Mouse (Mus musculus) c-Kit-positive CD71-positive TER-119-negative erythroid progenitor cells, embryonic 14.5 days (primary cell): ENCODE measurements around the gene Glg1.
"Not testable (repeated sequence)": the region's sequence is repeated elsewhere in the genome, so short reads cannot be mapped to it uniquely, and the experiment has no call there.

Experiments used
- DNase-seq: peaks from one replicate; pipeline ENCODE4 v3.0.0-alpha.2; 2013; ENCODE audit warnings: low read depth

The Glg1 gene

GRCm38 (mm10) chr8:111258631-111259407 lies at the start of gene Glg1:
TSS of gene Glg1 (minus strand) at chr8:111259216.
- DNase-seq, result peak; percentile 85

GRCm38 (mm10) chr8:111305031-111305730 lies 46.2 kb upstream of the Glg1 start:
- no peak for DNase-seq

DNA sequence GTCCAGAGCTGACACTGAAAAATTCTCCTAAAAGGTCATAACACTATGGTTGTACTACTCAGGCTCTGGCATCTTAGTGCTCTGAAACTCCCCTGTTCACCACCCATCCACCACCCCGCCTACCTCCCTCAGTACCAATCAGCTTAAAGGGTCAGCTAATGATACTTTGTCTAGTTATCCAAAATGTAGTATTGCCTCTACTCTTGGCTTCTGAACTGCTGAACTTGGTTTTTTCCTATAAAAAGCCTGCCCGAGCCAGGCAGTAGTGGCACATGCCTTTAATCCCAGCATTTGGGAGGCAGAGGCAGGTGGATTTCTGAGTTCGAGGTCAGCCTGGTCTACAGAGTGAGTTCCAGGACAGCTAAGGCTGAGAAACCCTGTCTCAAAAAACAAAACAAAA lies 45.3 kb upstream of the Glg1 start:
- DNase-seq, result no peak

- not testable (repeated sequence) for DNase-seq
These were observed 44.2 kb upstream of the Glg1 start for GRCm38 (mm10) chr8:111303076-111303803.

GRCm38 (mm10) chr8:111300597-111301546 lies 41.9 kb upstream of the Glg1 start:
- peak; percentile 19 for DNase-seq

DNA sequence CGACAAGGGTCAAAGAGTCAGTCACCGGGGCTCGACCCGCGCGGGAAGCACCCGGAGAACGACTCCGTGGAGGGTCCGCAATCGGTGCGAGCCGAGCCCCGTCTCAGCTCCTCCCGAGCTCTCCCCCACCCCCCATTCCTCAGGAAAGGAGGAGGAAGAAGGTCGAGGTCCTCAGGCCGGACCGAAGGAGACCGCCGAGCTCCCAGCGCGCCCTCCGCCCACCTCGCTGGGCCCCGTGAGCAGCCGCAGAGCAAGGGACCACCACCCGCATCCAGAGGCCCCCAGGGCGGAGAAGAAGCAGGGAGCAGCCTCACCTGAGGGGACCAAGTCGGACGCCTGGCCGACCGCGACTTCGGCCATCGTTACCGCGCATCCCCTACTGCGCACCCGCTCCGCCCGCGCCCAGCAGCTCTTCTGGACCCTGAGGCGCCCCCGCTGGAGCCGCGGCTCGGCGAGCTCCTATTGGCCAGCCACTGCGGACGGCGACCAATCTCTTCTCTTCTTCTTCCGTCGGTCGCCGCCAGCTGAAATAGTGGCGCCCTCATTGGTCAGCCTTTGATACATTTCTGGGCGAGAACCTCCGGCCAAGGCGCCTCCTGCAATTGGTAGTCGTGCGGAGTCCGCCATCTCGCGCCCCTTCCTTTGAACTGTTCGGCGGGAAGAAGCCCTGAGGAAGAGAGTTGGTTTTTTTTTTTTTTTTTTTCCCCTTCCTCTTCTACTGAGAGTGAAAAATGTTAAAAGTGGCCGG lies 41.0 kb upstream of the Glg1 start, which contains the start of gene Rfwd3:
TSS of gene Rfwd3 (minus strand) at position 402 of the 748 bp plus-strand sequence.
- DNase-seq, result peak; percentile 91

GRCm38 (mm10) chr8:111299363-111299820 lies 40.4 kb upstream of the Glg1 start:
- peak; percentile 62 for DNase-seq

GRCm38 (mm10) chr8:111298011-111298410 lies 39.0 kb upstream of the Glg1 start:
- DNase-seq, result no peak

DNA sequence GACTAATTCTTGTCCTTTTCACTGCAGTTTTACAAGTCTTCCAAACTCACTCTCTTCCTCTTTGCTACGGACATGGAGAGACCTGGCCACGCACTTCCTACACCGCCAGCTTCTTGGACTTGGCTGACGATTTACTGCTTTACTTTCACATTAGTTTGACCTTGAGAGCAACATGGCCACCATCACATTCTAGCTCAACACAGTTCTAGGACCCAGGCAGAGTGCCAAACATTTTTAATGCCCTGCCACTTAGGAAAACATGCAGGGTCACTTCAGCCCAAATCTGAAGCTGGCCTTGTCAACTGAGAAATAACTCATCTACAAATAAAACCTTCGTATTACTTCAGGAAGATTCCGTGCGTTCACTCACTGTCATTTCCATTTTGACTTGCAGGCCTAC lies 32.7 kb upstream of the Glg1 start:
- no peak for DNase-seq

DNA sequence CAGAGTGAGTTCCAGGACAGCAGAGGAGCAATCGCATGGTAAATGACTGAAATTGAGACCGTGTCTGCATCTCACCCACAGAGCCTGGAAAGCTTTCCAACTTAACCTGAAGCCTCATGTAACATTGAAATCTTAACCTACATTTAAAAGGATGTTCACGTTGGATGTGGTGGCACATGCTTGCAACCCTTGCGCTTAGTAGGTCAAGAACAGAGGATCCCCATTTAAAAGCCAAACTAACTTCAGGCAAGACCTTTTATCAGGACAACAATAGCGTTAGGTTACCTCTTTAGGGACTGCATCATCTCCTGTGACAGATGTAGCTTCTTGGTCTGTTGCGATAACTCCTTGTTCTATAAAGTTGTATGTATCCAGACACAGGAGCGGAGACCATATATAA lies 31.6 kb upstream of the Glg1 start:
- no peak for DNase-seq

GRCm38 (mm10) chr8:111285603-111286002 lies 26.6 kb upstream of the Glg1 start:
- no peak for DNase-seq

DNA sequence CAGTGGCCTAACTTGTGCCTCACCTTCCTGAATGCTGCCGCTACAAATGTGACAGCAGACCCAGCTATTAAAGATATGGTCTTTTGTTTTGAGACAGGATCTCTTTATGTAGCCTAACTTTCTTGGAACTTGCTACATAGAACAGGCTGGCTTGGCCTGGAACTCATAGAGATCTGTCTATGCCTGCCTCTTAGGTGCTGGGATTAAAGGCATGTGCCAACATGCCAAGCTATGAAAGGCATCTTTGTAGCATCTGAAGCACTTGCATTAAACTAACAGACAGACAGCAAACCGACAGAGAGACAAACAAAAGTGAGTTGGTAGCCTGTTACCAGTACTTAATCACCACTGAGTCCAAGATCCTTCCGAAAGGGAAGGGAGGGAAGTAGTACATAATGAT lies 23.1 kb upstream of the Glg1 start:
- no peak for DNase-seq

- no peak for DNase-seq
These were observed 9.3 kb upstream of the Glg1 start for GRCm38 (mm10) chr8:111268277-111268676.

DNA sequence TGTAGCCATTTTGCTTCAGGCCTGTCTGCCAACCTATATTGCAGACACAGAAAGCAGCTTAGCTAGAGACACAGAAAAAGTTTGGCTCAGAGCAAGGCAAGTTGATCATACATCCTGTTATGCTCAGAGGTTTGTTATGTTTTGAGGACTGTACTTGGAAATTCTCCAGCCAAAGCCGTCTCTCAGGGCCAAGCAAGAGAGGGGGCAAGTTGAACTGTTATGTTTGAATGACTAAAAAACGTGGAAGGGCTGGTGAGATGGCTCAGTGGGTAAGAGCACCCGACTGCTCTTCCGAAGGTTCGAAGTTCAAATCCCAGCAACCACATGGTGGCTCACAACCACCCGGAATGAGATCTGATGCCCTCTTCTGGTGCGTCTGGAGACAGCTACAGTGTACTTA lies 7.1 kb upstream of the Glg1 start:
- not testable (repeated sequence) for DNase-seq

GRCm38 (mm10) chr8:111264693-111265220 lies 5.7 kb upstream of the Glg1 start:
- no peak for DNase-seq

- DNase-seq, result peak; percentile 76
These were observed 3.0 kb upstream of the Glg1 start for GRCm38 (mm10) chr8:111261981-111262381.

GRCm38 (mm10) chr8:111260251-111260650 lies 1.2 kb upstream of the Glg1 start:
- DNase-seq, result no peak

- DNase-seq, result peak; percentile 51
These were observed 359 bp upstream of the Glg1 start for GRCm38 (mm10) chr8:111259408-111259741.

DNA sequence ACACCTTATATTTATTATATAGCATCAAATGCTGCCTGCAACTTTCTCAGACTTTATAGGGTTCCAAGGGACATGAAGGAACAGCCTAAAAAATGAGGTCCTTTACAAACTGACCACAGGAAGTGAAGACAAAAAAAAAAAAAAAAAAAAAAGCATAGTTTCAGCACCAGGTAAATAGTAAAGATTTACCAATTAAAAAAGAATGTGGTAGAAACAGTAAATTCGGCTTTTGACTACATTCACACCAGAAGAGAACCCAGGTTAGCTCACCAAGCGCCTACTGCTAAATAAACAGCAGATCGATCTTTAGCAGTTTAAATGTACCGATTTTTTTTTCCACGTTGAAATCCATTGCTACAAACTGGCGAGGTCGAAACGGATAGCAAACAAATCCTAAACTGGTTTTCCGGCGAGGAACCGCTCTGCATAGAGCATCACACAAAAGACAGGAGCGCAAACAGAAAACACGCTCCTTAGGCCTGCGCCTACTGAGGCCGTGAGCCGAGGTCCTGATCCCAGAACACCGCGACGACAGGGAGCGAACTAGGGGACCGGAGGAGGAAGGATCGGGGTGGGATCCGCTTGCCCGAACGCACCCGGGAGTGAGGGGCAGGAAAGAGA lies 896 bp downstream of the Glg1 start:
- no peak for DNase-seq

DNA sequence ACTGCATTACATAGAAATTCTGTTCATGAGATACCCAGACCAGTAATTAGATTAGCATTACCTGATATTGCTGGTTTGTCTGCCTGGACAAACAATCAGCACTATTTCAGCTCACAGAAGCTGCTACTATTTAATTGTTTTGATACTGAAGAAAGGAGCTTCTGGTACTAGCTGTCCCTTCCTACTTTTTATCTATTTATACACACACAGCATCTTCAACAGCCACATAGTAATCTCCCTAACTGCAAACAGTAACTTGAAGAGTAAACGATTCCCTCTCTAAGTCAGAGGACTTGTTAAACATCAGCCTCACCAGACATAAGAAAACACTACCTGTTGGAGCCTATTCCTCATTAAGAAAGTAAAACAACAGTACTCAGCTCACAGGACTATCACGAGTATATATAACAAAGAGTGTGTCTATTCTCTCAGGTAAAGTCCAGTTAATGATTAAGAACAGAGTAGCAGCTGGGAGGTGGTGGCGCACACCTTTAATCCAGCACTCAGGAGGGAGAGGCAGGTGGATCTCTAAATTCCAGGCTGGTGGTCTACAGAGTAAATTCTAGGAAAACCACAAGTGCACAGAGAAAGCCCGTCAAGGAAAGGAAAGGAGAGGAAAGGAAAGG lies 6.4 kb downstream of the Glg1 start:
- no peak for DNase-seq
